Mouse (Mus musculus) liver, embryonic 14.5 days (tissue): ENCODE measurements around the gene Bmp7.

Experiments used
- CTCF ChIP-seq: IDR thresholded peaks from 2 replicates; pipeline ENCODE4 v1.5.1; 2016; ENCODE audit warnings: antibody characterized with exemption, low read depth, control low read depth
- EP300 ChIP-seq: IDR thresholded peaks from 2 replicates; pipeline ENCODE4 v1.6.1; 2016; ENCODE audit warnings: antibody characterized with exemption, low read depth

DNA sequence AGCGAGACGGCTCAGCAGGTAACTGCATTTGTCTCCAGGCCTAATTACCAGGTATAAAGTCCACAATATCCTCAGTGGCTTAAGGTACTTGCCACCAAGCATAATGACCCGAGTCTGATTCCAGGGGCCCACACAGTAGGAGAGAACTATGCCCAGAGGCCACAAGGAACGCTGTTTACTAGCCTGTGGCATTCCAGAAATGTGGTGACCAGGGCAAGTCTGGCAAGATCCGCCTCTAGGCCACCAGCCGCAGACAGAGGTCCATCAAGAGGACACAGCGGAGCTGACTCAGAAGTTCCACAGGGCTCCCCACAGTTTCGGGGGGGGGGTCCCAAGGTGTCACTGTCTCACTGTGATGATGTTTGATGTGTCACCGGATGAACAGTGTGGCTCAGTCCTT, 34.0 kb downstream of the Bmp7 start:
- TF ChIP-seq EP300 (no peak), CTCF (no peak)
